Mouse (Mus musculus): ENCODE results near the gene Fbxo45. TPM values are rescaled to one million over a fixed set of nuclear protein-coding genes. Genes with fewer than 3 reads are reported as not detected.

The Fbxo45 gene
- polyA plus RNA-seq, 1 experiment from 2014 or later, result 11.2 TPM

GRCm38 (mm10) chr16:32189109-32189508, 57.8 kb downstream of the Fbxo45 start:
- WGBS (ENCODE audit: insufficient replicate concordance), result 50% methylated on average over 6 of the region's 6 CpGs

GRCm38 (mm10) chr16:32186056-32186455, 60.9 kb downstream of the Fbxo45 start:
- H3K4me3 ChIP-seq (ENCODE audit: low read depth, low read length), result no peak overlapping the region
- no peak for ATAC-seq (replicated peaks; ENCODE audit: insufficient number of reproducible peaks, low FRiP score, low TSS enrichment)
- H3K27ac ChIP-seq (ENCODE audit: low read depth, low read length), result no peak overlapping the region
- no peak overlapping the region for H3K4me2 ChIP-seq
- H3K27me3 ChIP-seq (ENCODE audit: control insufficient read depth, insufficient read depth, low read length), result no peaks in the 10 kb centered on the region
- H3K4me1 ChIP-seq (ENCODE audit: control insufficient read depth, insufficient read depth, low read length), result no peaks in the 10 kb centered on the region
- H3K9ac ChIP-seq (ENCODE audit: low read depth, low read length), result no peak overlapping the region
- H3K9me3 ChIP-seq (replicated peaks; ENCODE audit: control insufficient read depth, low read length), result no peaks in the 10 kb centered on the region
- 85% methylated on average over 5 of the region's 5 CpGs for WGBS (ENCODE audit: insufficient replicate concordance)
- H3K36me3 ChIP-seq (ENCODE audit: control insufficient read depth, insufficient read depth, low read length), result no peaks in the 10 kb centered on the region

More at GRCm38 (mm10) chr16:32189109-32189508, 57.8 kb downstream of the Fbxo45 start:
- no peak overlapping the region for H3K4me2 ChIP-seq
- no peaks in the 10 kb centered on the region for H3K27me3 ChIP-seq (ENCODE audit: control insufficient read depth, insufficient read depth, low read length)
- no peak overlapping the region for H3K9ac ChIP-seq (ENCODE audit: low read depth, low read length)
- H3K27ac ChIP-seq (ENCODE audit: low read depth, low read length), result no peak overlapping the region
- no peak overlapping the region for H3K4me3 ChIP-seq (ENCODE audit: low read depth, low read length)
- no peaks in the 10 kb centered on the region for H3K36me3 ChIP-seq (ENCODE audit: control insufficient read depth, insufficient read depth, low read length)
- ATAC-seq (replicated peaks; ENCODE audit: insufficient number of reproducible peaks, low FRiP score, low TSS enrichment), result no peak
- no peaks in the 10 kb centered on the region for H3K4me1 ChIP-seq (ENCODE audit: control insufficient read depth, insufficient read depth, low read length)
- no peaks in the 10 kb centered on the region for H3K9me3 ChIP-seq (replicated peaks; ENCODE audit: control insufficient read depth, low read length)

MicroRNA genes within 50 kb of the gene (microRNA counts, 519-probe panel; counts per million panel counts)
- 32.2 counts per million for microRNA mmu-miR-1946a

Small RNAs within 50 kb of the gene (microRNA-seq; reads per million reads assigned to microRNA genes)
- gene Mir1946a (ENCODE audit: borderline number of aligned reads), result not detected

Other genes starting within 250 kb of the Fbxo45 start
- gene Senp5, start 243.9 kb downstream of the Fbxo45 start, polyA plus RNA-seq (2014; fragmentation: Nextera tagmentation; extraction: Ambion mirVana), result 9.8 and 10.9 TPM in 2 replicates
- 33.9 and 37.5 TPM in 2 replicates for gene Pak2, start 167.8 kb downstream of the Fbxo45 start, polyA plus RNA-seq (2014; fragmentation: Nextera tagmentation; extraction: Ambion mirVana)
- gene Pigx, start 147.4 kb downstream of the Fbxo45 start, polyA plus RNA-seq (2014; fragmentation: Nextera tagmentation; extraction: Ambion mirVana), result 86.3 and 91.7 TPM in 2 replicates
- 22.0 and 24.4 TPM in 2 replicates for gene Cep19, start 147.4 kb downstream of the Fbxo45 start, polyA plus RNA-seq (2014; fragmentation: Nextera tagmentation; extraction: Ambion mirVana)
- gene Nrros, start 81.6 kb downstream of the Fbxo45 start, polyA plus RNA-seq (2014; fragmentation: Nextera tagmentation; extraction: Ambion mirVana), result 5.9 and 6.6 TPM in 2 replicates
- gene Bex6, start 67.3 kb downstream of the Fbxo45 start, polyA plus RNA-seq (2014; fragmentation: Nextera tagmentation; extraction: Ambion mirVana), result 0.42 TPM in 1 of 2 replicates, not detected in the other
- 11.1 and 14.3 TPM in 2 replicates for gene Wdr53, start 69 bp upstream of the Fbxo45 start, polyA plus RNA-seq (2014; fragmentation: Nextera tagmentation; extraction: Ambion mirVana)
- gene Smco1, start 24.3 kb upstream of the Fbxo45 start, polyA plus RNA-seq (2014; fragmentation: Nextera tagmentation; extraction: Ambion mirVana), result not detected in 2 replicates
- 17.3 and 18.7 TPM in 2 replicates for gene Rnf168, start 30.3 kb upstream of the Fbxo45 start, polyA plus RNA-seq (2014; fragmentation: Nextera tagmentation; extraction: Ambion mirVana)
- 21.0 and 22.2 TPM in 2 replicates for gene Ubxn7, start 85.1 kb upstream of the Fbxo45 start, polyA plus RNA-seq (2014; fragmentation: Nextera tagmentation; extraction: Ambion mirVana)
- not detected in 2 replicates for gene Tm4sf19, start 153.3 kb upstream of the Fbxo45 start, polyA plus RNA-seq (2014; fragmentation: Nextera tagmentation; extraction: Ambion mirVana)
- gene Tctex1d2, start 172.5 kb upstream of the Fbxo45 start, polyA plus RNA-seq (2014; fragmentation: Nextera tagmentation; extraction: Ambion mirVana), result 25.4 and 26.0 TPM in 2 replicates
- gene Pcyt1a, start 183.8 kb upstream of the Fbxo45 start, polyA plus RNA-seq (2014; fragmentation: Nextera tagmentation; extraction: Ambion mirVana), result 38.0 and 41.8 TPM in 2 replicates
- gene Slc51a, start 240.7 kb upstream of the Fbxo45 start, polyA plus RNA-seq (2014; fragmentation: Nextera tagmentation; extraction: Ambion mirVana), result 3.2 and 3.8 TPM in 2 replicates
- gene Zdhhc19, start 249.1 kb upstream of the Fbxo45 start, polyA plus RNA-seq (2014; fragmentation: Nextera tagmentation; extraction: Ambion mirVana), result 0.27 TPM in 1 of 2 replicates, not detected in the other